Mouse (Mus musculus): ENCODE data around the gene Xirp1.

DNA sequence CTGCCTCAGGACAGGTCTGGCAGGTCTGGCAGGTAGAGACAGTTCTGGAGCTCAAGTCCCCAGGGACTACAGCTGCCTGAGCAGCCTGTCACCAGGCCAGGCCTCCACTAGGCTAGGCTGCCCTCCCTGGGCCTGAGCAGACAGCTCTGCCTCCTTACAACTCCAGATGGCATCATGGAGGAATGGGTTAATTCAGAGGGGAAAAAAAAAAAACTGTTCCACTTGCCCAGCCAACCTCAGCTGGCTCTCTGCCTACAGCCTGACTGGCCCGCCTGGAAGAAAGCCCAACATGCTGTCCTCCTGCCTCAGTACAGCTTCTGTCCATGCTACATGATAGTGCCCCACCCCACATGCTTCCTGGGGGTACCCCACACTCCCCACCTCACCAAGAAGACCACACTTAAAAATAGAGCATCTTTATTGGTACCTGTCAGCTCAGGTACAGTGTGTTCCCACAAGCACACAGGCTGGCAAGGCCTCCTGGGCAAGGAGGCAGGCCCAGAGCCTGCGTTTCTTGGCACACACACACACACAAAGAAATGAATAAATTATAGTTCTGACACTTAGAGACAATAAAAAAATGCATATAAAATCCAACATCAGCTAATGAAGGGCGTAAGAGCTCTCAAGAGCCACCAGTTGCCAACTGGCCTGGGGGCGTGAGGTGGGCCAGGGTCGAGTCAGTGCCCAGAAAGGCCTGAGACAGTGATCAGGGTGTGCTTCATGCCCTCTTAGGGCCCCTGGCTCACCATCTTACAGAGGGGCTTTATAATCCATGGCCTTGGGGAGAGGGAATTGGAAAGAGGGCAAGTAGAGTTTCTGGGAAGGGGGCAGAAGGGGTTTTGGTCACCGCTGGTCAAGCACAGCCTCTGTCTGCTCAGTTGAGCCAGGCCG, 52.4 kb downstream of the Xirp1 start:
- TF ChIP-seq POLR2A (IDR thresholded peaks at IDR 0.05; ENCODE audit: control insufficient read depth, low read depth, low read length), result no peak
- TF ChIP-seq CTCF (IDR thresholded peaks at IDR 0.05; ENCODE audit: control insufficient read depth, insufficient read depth, insufficient replicate concordance, low read depth, low read length), result no peak

Data from testis, adult 2 months (tissue).